Mouse (Mus musculus) embryonic fibroblast, embryonic 13.5 days (primary cell): ENCODE results near the gene Lamb3.

Experiments
- CTCF ChIP-seq: IDR thresholded peaks from 2 replicates; pipeline ENCODE4 v1.5.1; 2011; ENCODE audit warnings: mild to moderate bottlenecking, control low read depth, low read length, moderate library complexity, borderline replicate concordance; ENCODE audit not compliant: insufficient read depth
- POLR2A ChIP-seq: IDR thresholded peaks from 2 replicates; pipeline ENCODE4 v1.6.1; 2011; ENCODE audit warnings: low read depth, mild to moderate bottlenecking, control low read depth, low read length, moderate library complexity

DNA sequence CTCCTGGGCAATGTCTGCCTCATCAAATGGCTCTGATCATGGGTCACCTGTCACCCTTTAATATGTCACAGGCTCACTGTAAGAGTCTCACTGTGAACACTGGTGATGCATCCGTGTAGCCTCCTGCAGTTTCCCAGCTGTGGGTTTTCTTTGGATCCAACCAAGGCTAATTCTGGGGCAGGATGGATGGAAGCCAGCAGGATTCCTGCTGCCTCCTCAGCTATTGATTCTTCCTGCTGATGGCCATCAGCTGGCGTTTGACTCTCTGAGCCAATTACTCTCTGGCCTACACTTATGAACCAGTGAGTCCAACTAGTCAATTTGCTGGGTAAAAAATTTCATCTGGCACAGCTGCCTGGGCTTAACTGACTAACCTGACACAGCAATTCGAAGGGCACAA is 151.7 kb downstream of the Lamb3 start:
- no peak for TF ChIP-seq CTCF
- no peak for TF ChIP-seq POLR2A
